Mouse (Mus musculus): ENCODE data around the gene B4galnt4.

GRCm38 (mm10) chr7:141060426-141061242 lies at the start of gene B4galnt4:
- TF ChIP-seq CTCF (IDR thresholded peaks at IDR 0.05; ENCODE audit: low read depth) (no peak), EP300 (IDR thresholded peaks at IDR 0.05; ENCODE audit: low read depth) (no peak)
